Mouse (Mus musculus): Measurements from ENCODE around the gene Vmn1r53. TPM values are rescaled to one million over a fixed set of nuclear protein-coding genes. Genes with fewer than 3 reads are reported as not detected.

Gene Vmn1r53
- polyA plus RNA-seq (2015; fragmentation: Illumina TruSeq; extraction: RNeasy Lipid Tissue Mini Kit (QIAGEN cat#74804); ENCODE audit: insufficient read depth, low read depth, low replicate concordance): not detected

GRCm38 (mm10) chr6:90224338-90224737 is at the start of gene Vmn1r53:
TSS of gene Vmn1r53 (minus strand) at chr6:90224438.

GRCm38 (mm10) chr6:90246000-90246399 is 21.8 kb upstream of the Vmn1r53 start, which contains the start of gene Vmn1r54:
TSS of gene Vmn1r54 (plus strand) at chr6:90246300.

DNA sequence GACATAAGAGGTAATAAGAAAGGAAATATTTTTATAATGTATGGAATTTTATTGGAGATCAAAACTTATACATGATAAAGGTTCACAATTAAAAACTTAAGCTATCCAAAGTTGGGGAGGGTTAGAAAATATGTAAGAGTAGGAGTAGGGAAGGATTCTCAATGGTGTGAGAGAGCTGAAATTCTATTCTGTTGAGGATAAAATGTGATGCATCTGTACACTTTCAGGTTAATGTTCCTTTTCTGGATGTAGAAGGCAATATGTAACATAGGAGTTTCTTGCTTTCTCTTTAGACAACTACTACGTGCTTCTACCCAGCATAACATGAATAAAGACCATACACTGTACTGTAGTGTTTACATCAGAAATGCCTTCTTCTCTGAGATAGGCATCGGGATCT is 21.7 kb downstream of the Vmn1r53 start, which contains the start of gene V1ra8:
Gene V1ra8 (plus strand): TSS at position 301 of the 400 bp plus-strand sequence.

DNA sequence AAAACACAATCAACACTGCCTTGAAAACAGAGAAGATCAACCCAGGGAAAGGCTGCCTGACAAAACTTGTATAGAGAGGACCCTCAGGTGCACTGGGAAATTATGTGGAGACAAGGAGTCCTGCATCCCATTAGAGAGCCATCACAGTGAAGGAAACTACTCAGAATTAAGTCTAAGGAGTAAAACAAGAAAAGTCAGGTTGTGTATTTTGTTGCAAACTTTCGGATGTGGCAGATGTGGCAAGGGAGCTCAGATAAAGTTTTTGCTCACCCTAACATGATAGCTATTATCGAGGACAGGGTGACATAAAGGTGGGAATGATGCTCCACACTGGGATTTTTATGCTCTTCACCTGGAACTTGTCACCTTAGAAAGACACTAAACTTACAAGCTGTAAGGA is 49.7 kb downstream of the Vmn1r53 start, which contains the start of gene Vmn1r52:
Gene Vmn1r52 (plus strand): TSS at position 301 of the 400 bp plus-strand sequence.

Other genes starting within 250 kb of the Vmn1r53 start
- gene Vmn1r47, start 208.3 kb downstream of the Vmn1r53 start, polyA plus RNA-seq (2015; fragmentation: Illumina TruSeq; extraction: RNeasy Lipid Tissue Mini Kit (QIAGEN cat#74804); ENCODE audit: insufficient read depth, low read depth, low replicate concordance): not detected
- gene Vmn1r48, start 187.6 kb downstream of the Vmn1r53 start, polyA plus RNA-seq (2015; fragmentation: Illumina TruSeq; extraction: RNeasy Lipid Tissue Mini Kit (QIAGEN cat#74804); ENCODE audit: insufficient read depth, low read depth, low replicate concordance): not detected
- gene Vmn1r49, start 145.9 kb downstream of the Vmn1r53 start, polyA plus RNA-seq (2015; fragmentation: Illumina TruSeq; extraction: RNeasy Lipid Tissue Mini Kit (QIAGEN cat#74804); ENCODE audit: insufficient read depth, low read depth, low replicate concordance): not detected
- not detected for gene Vmn1r50, start 123.0 kb downstream of the Vmn1r53 start, polyA plus RNA-seq (2015; fragmentation: Illumina TruSeq; extraction: RNeasy Lipid Tissue Mini Kit (QIAGEN cat#74804); ENCODE audit: insufficient read depth, low read depth, low replicate concordance)
- not detected for gene Vmn1r51, start 101.8 kb downstream of the Vmn1r53 start, polyA plus RNA-seq (2015; fragmentation: Illumina TruSeq; extraction: RNeasy Lipid Tissue Mini Kit (QIAGEN cat#74804); ENCODE audit: insufficient read depth, low read depth, low replicate concordance)
- not detected for gene Vmn1r52, start 49.6 kb downstream of the Vmn1r53 start, polyA plus RNA-seq (2015; fragmentation: Illumina TruSeq; extraction: RNeasy Lipid Tissue Mini Kit (QIAGEN cat#74804); ENCODE audit: insufficient read depth, low read depth, low replicate concordance)
- not detected for gene V1ra8, start 21.6 kb downstream of the Vmn1r53 start, polyA plus RNA-seq (2015; fragmentation: Illumina TruSeq; extraction: RNeasy Lipid Tissue Mini Kit (QIAGEN cat#74804); ENCODE audit: insufficient read depth, low read depth, low replicate concordance)
- not detected for gene Vmn1r54, start 21.9 kb upstream of the Vmn1r53 start, polyA plus RNA-seq (2015; fragmentation: Illumina TruSeq; extraction: RNeasy Lipid Tissue Mini Kit (QIAGEN cat#74804); ENCODE audit: insufficient read depth, low read depth, low replicate concordance)
- not detected for gene BC048671, start 76.8 kb upstream of the Vmn1r53 start, polyA plus RNA-seq (2015; fragmentation: Illumina TruSeq; extraction: RNeasy Lipid Tissue Mini Kit (QIAGEN cat#74804); ENCODE audit: insufficient read depth, low read depth, low replicate concordance)
- gene Chst13, start 100.7 kb upstream of the Vmn1r53 start, polyA plus RNA-seq (2015; fragmentation: Illumina TruSeq; extraction: RNeasy Lipid Tissue Mini Kit (QIAGEN cat#74804); ENCODE audit: insufficient read depth, low read depth, low replicate concordance): not detected
- not detected for gene Uroc1, start 108.8 kb upstream of the Vmn1r53 start, polyA plus RNA-seq (2015; fragmentation: Illumina TruSeq; extraction: RNeasy Lipid Tissue Mini Kit (QIAGEN cat#74804); ENCODE audit: insufficient read depth, low read depth, low replicate concordance)
- 4.5 TPM for gene Zxdc, start 145.1 kb upstream of the Vmn1r53 start, polyA plus RNA-seq (2015; fragmentation: Illumina TruSeq; extraction: RNeasy Lipid Tissue Mini Kit (QIAGEN cat#74804); ENCODE audit: insufficient read depth, low read depth, low replicate concordance)
- gene Cfap100, start 204.4 kb upstream of the Vmn1r53 start, polyA plus RNA-seq (2015; fragmentation: Illumina TruSeq; extraction: RNeasy Lipid Tissue Mini Kit (QIAGEN cat#74804); ENCODE audit: insufficient read depth, low read depth, low replicate concordance): 0.72 TPM
- gene Klf15, start 238.1 kb upstream of the Vmn1r53 start, polyA plus RNA-seq (2015; fragmentation: Illumina TruSeq; extraction: RNeasy Lipid Tissue Mini Kit (QIAGEN cat#74804); ENCODE audit: insufficient read depth, low read depth, low replicate concordance): 29.6 TPM